Mouse (Mus musculus) B cell, adult 62 days (primary cell): ENCODE data around the gene Jchain. TPM values are rescaled to one million over a fixed set of nuclear protein-coding genes. Genes with fewer than 3 reads are reported as not detected.

Source experiments
- total RNA-seq: library from RNA; stranded (reverse); gene quantifications from 4 replicates; pipeline ENCODE4 v1.2.4, GENCODE M21; 2023

The Jchain gene
- total RNA-seq: 97.9 to 166 TPM (median 146 TPM) in 4 replicates

DNA sequence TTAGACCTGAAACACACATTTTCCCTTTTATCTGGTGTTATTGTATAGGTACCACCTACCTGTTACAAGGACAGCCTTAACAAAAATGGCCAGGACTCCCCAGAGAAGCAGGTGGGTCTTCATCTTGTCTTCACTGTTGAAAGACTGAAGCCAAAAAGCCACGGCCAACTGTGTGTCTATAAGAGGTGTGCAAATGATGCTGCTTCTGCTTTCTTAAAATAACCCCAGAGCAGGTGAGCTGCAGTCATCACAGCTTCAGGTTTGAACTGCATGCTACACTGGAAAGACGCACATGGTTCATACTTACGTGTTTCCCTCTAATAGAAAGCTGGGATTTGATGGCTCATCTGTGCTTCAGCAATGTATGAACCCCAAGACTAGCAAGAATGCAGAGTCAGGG is at the start of gene Jchain:
TSS of gene Jchain (minus strand) at position 235 of the 400 bp plus-strand sequence.

DNA sequence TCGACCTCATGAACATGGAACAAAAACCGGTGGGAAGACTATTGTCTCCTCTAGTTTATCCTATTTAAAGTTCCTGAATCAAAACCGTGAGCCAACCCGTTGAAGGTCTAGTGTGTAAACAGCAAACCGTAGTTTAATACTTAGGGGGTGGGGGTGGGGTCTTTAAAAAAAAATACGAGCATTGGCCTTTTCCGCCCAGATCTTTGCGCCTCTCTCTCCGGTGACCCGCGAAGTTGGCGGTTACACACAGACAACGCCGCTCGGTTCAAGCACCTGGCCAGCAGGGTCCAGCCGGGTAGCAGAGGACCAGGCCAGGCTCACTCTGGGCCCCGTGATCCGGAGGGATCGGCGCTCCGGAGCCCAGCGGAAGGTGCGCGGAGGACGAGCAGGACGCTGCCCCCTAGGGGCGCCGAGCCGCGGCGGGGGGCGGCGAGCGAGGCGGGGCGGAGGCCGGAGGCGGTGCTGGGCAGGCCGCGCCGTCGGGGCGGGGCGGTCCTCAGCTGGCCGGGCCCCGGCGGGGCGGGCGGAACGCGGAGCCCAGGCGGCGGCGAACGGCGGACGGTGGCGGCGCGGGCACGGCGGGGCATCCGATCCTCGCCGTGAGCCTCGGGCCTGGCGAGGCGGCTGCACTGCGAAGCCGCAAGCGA is 36.9 kb upstream of the Jchain start, which contains the start of gene Rufy3:
TSS of gene Rufy3 (plus strand) at position 540 of the 647 bp plus-strand sequence.

DNA sequence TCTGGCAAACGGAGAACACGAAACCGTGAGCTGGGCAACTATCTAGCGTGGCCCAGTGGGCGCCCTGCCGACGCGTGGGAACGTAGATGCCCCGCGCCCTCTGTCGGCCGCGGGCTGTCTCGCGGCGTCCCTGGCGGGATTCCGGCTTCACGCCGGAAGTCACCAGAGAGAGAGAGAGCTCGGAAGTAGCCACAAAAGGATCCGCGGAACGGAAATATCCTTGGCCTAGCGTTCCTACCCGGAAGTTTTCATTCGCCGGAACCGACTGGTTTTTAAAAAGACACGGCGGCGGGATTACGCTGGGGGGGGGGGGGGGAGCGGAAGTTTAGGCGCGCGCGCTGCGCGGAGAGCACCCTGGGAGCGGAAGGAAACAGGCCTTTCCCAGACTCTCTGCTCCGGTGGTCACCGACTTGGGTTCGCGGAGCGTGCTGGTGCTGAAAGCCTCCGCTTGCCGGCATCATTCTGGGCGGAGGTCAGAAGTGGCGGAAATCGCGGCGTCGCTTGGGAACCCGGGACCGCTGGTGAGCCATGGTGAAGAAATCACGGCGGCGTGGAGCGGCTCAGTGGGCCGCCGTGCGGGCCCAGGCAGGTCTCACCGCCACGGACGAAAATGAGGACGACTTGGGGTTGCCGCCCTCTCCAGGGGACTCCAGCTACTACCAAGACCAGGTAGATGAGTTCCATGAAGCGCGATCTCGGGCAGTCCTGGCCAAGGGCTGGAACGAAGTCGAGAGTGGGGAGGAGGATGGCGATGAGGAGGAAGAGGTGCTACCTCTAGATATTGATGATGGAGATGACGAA is 26.6 kb upstream of the Jchain start, which contains the start of gene Utp3:
TSS of gene Utp3 (plus strand) at position 377 of the 801 bp plus-strand sequence.

DNA sequence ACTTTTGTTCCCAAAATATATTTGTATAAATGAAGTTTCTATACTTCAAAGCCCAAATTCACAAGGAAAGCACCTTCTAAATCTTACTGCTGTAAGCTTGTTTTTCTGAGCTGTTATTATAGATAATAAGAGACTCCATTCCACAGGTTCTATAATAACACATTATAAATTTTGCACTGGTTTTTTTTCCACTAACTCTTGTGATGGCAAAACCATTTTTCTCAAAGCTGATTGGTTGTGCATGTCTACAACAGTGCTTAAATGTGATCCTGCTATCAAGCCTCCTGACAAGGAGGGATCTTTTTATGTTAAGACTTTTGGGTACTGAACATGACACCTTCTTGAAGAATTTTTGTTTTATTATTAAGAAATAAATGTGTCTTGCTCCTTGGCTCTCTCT is 40.0 kb downstream of the Jchain start, which contains the start of gene Enam:
TSS of gene Enam (plus strand) at position 301 of the 400 bp plus-strand sequence.

Other genes with a start within 250 kb of the Jchain start
- gene Prol1, start 210.6 kb downstream of the Jchain start, total RNA-seq: not detected in 4 replicates
- not detected in 4 replicates for gene Amtn, start 151.8 kb downstream of the Jchain start, total RNA-seq
- gene Ambn, start 71.9 kb downstream of the Jchain start, total RNA-seq: not detected in 4 replicates
- not detected in 4 replicates for gene Enam, start 39.9 kb downstream of the Jchain start, total RNA-seq
- 29.8 to 34.8 TPM (median 32.4 TPM) in 4 replicates for gene Utp3, start 26.6 kb upstream of the Jchain start, total RNA-seq
- gene Rufy3, start 37.1 kb upstream of the Jchain start, total RNA-seq: 32.2 to 38.8 TPM (median 33.6 TPM) in 4 replicates
- gene Grsf1, start 148.3 kb upstream of the Jchain start, total RNA-seq: 40.4 to 50.2 TPM (median 42.5 TPM) in 4 replicates
- 18.6 to 22.1 TPM (median 21.0 TPM) in 4 replicates for gene Mob1b, start 193.0 kb upstream of the Jchain start, total RNA-seq
- gene Dck, start 237.1 kb upstream of the Jchain start, total RNA-seq: 22.0 to 25.3 TPM (median 23.9 TPM) in 4 replicates